Mouse (Mus musculus) kidney, postnatal 36 days (tissue): ENCODE measurements around the gene Chd4.

Experiments used
- DNase-seq, 2 experiments: peaks; one replicate each; pipeline ENCODE4 v3.0.0; 2021 to 2022; ENCODE audit warnings: mixed read lengths in 2 of 2

Gene Chd4

GRCm38 (mm10) chr6:125143128-125143527 lies 47.3 kb downstream of the Chd4 start:
- DNase-seq, result no peak

- DNase-seq, result peak in 1 of 2 experiments; percentile 39
Observed at GRCm38 (mm10) chr6:125143904-125144303, 48.1 kb downstream of the Chd4 start.

GRCm38 (mm10) chr6:125145001-125145400 lies 49.2 kb downstream of the Chd4 start, which contains the start of gene Iffo1:
Gene Iffo1 (plus strand): TSS chr6:125145241.
- peak; percentile 93 to 95 for DNase-seq

GRCm38 (mm10) chr6:125145479-125145951 lies 49.7 kb downstream of the Chd4 start:
- peak in 1 of 2 experiments; percentile 38 for DNase-seq

GRCm38 (mm10) chr6:125146148-125146547 lies 50.4 kb downstream of the Chd4 start:
- no peak for DNase-seq

- DNase-seq, result peak; percentile 52 to 56
Observed at GRCm38 (mm10) chr6:125146797-125147196, 51.0 kb downstream of the Chd4 start.

GRCm38 (mm10) chr6:125147329-125147728 lies 51.5 kb downstream of the Chd4 start:
- DNase-seq, result no peak

- peak; percentile 39 to 47 for DNase-seq
Observed at GRCm38 (mm10) chr6:125148251-125148925, 52.6 kb downstream of the Chd4 start.

GRCm38 (mm10) chr6:125148926-125149568 lies 53.3 kb downstream of the Chd4 start:
- DNase-seq, result peak; percentile 78 to 80

- no peak for DNase-seq
Observed at GRCm38 (mm10) chr6:125149569-125149950, 53.8 kb downstream of the Chd4 start.

GRCm38 (mm10) chr6:125152212-125153017 lies 56.6 kb downstream of the Chd4 start:
- DNase-seq, result no peak

- no peak for DNase-seq
Observed at GRCm38 (mm10) chr6:125153018-125153389, 57.2 kb downstream of the Chd4 start.

- no peak for DNase-seq
Observed at GRCm38 (mm10) chr6:125153682-125154081, 57.9 kb downstream of the Chd4 start.

- DNase-seq, result peak; percentile 48 to 53
Observed at GRCm38 (mm10) chr6:125154550-125154949, 58.8 kb downstream of the Chd4 start.

- no peak for DNase-seq
Observed at GRCm38 (mm10) chr6:125155262-125155661, 59.5 kb downstream of the Chd4 start.

GRCm38 (mm10) chr6:125156491-125156890 lies 60.7 kb downstream of the Chd4 start:
- no peak for DNase-seq

- DNase-seq, result peak; percentile 38 to 47
Observed at GRCm38 (mm10) chr6:125156903-125157614, 61.3 kb downstream of the Chd4 start.

- no peak for DNase-seq
Observed at GRCm38 (mm10) chr6:125158944-125159492, 63.2 kb downstream of the Chd4 start.

GRCm38 (mm10) chr6:125159773-125160557 lies 64.2 kb downstream of the Chd4 start:
- no peak for DNase-seq

GRCm38 (mm10) chr6:125160558-125160853 lies 64.7 kb downstream of the Chd4 start:
- no peak for DNase-seq

GRCm38 (mm10) chr6:125160854-125161760 lies 65.3 kb downstream of the Chd4 start:
- DNase-seq, result peak; percentile 80 to 84
